Mouse (Mus musculus): ENCODE measurements at regions not wholly inside any gene's neighbourhood (a gene's known extent, or its start where the extent isn't known, plus 50 kb on each side); places are given as distances from the start of the nearest gene placed in this dataset.

DNA sequence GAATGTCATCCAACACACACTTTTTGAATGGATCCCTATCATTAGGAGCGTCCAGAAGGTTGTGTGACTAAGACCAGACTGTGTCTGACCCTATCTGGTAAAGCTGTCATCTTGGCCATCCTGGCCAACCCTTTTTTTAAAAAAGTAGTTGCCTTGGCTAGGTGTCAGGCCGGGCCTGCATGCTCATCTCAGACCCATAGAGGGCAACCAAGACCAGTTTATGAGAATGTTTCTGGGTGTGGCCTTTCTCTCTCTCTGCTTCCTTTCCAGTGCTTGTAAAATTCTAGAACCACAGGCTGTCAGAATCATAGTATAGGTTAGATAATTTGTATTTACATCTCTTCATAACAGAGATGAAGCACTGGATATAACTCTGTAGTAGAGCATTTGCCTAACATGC, 62.8 kb upstream of the Las1l start:
- DNase-seq (ENCODE audit: low spot score), result peak; percentile 59

GRCm38 (mm10) chrX:96020407-96020806, 63.6 kb upstream of the Las1l start:
- no peak for DNase-seq (ENCODE audit: low spot score)

DNA sequence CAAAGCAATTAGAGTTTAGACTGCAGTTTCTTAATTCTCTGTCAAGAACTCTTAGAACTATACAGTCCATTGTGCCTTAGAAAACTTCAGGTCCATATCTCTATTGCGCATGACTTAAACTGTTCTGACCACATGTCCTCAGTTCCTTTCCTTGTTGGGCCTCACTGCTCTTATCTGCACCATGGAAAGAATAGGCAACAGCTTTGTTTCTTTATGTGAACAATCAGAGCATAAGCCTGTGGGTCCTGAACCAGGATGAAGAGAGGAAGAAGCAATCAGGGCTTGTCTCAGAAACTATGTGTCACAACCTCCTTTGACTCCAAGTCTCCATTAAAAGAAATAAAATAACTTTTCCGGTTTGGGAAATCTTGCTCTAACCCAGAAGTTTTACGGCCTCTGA, 68.6 kb upstream of the Las1l start:
- no peak for DNase-seq (ENCODE audit: low spot score)

DNA sequence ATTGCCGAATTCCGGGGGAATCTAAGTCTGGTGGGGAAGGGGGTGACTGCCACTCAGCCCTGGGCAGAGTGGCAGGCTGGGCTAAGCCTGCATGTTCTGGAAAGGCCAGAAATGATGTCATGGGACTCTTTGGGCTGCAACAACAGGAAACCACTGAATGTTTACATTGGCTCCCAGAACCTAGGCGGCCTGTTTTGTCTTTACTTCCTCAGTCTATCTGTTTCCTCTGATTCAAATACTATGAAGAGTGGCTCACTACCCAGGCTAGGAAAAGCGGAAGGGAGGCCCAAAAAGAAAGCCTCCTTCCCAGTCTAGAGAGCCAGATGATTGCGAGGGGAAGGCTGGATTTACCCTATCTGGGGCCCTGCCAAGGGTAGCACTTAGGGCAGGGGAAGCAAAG, 69.1 kb upstream of the Las1l start:
- DNase-seq (ENCODE audit: low spot score), result no peak

- DNase-seq (ENCODE audit: low spot score), result no peak
These were observed 64.3 kb upstream of the Msn start for GRCm38 (mm10) chrX:96031591-96031990.

DNA sequence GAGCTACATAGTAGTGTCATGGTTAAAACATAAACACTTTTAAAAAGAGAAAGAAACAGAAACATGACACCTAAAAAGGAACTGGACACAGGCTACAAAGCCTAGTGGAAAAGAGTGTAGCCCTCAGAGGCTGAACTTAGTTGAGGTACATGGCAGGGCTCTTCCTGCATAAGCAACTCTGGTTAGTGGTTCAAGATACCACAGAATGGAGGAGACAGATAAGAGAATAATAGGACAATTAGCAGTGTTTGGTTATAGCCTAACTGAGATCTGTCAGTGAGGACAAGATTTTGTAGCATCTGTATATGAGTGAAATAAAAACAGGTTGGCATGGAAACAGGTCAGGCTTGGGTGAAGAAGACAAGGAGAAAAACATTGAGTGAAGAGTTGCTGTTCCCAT, 60.5 kb upstream of the Msn start:
- DNase-seq (ENCODE audit: low spot score), result no peak

- no peak for DNase-seq (ENCODE audit: low spot score)
These were observed 53.6 kb upstream of the Msn start for GRCm38 (mm10) chrX:96042193-96042592.
